Mouse (Mus musculus): Measurements from ENCODE around the gene Gm44790. TPM values are rescaled to one million over a fixed set of nuclear protein-coding genes. Genes with fewer than 3 reads are reported as not detected.
"Not testable (repeated sequence)": the region's sequence is repeated elsewhere in the genome, so short reads cannot be mapped to it uniquely, and the experiment has no call there.

Gene Gm44790
- polyA plus RNA-seq, 1 experiment from 2014 or later: 0.95 TPM

DNA sequence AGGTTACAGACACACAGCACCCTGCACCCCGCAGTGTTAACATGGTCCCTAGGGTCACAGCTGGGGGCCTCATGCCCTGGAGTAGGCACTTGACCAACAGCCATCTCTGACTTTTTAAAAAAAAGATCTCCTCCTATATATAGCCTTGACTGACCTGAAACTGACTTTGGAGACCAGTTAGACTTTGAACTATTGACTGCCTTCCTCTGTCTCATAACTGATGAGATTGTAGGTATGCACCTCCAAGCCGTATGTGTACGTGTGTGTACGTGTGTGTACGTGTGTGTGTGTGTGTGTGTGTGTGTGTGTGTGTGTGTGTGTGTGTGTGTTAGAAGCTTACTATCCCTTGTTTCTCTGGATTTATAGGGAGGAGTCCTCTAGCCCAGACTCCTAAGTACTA is 55.4 kb downstream of the Gm44790 start:
- H3K9me3 ChIP-seq (ENCODE audit: control insufficient read depth, low read length): no peaks in the 10 kb centered on the region
- 90% methylated on average over 5 of the region's 5 CpGs for WGBS
- no peak overlapping the region for H3K4me2 ChIP-seq (ENCODE audit: low read depth, severe bottlenecking)
- H3K4me1 ChIP-seq (ENCODE audit: control insufficient read depth, insufficient read depth, low read length): peaks cover 20% of the 10 kb centered on the region
- no peak for ATAC-seq (ENCODE audit: insufficient number of reproducible peaks, low FRiP score, low TSS enrichment, low read depth)
- H3K4me3 ChIP-seq (ENCODE audit: low read depth, low read length): no peak overlapping the region
- H3K36me3 ChIP-seq (ENCODE audit: control insufficient read depth, insufficient read depth, low read length): no peaks in the 10 kb centered on the region
- no peak overlapping the region for H3K9ac ChIP-seq (ENCODE audit: low read length)
- H3K27ac ChIP-seq (replicated peaks; ENCODE audit: low read depth, low read length): no peak overlapping the region
- DNase-seq (ENCODE audit: low spot score): no peak
- H3K27me3 ChIP-seq (ENCODE audit: control insufficient read depth, insufficient read depth, low read length): no peaks in the 10 kb centered on the region

DNA sequence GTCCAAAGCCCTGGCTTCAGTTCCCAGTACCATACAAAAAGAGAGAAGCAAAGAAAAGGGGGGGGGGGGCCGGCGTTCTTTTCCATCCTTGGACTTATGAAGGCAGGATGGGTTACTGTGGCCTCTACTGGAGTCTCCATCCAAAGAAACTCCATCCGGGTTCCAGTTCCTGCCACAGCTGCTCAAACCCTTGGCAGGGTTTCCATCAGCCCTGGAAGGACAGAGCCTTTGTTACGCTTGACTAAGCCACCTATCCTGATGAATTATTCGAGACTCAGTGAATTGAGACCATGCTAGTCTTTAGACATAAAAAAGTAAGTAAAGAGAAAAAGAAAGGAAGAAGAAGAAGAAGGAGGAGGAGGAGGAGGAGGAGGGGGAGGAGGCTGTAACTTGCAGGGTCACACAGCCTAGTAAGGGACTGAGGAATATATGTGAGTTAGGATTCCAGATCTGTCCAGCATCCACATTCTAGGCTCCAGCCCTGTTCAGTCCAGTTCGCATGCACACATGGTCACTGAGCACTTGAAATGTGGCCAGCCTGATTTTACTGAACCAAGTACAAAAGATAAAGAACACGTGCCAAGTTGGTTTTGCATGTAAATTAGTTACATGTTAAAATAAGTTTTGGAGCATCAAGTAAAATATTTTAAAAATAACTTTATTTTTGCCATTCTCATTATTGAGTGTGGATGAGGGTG is 59.6 kb downstream of the Gm44790 start:
- H3K36me3 ChIP-seq (ENCODE audit: control insufficient read depth, insufficient read depth, low read length): no peaks in the 10 kb centered on the region
- ATAC-seq (ENCODE audit: insufficient number of reproducible peaks, low FRiP score, low TSS enrichment, low read depth) (no peak), DNase-seq (ENCODE audit: low spot score) (no peak)
- no peaks in the 10 kb centered on the region for H3K27me3 ChIP-seq (ENCODE audit: control insufficient read depth, insufficient read depth, low read length)
- no peak overlapping the region for H3K9ac ChIP-seq (ENCODE audit: low read length)
- 90% methylated on average over 7 of the region's 7 CpGs for WGBS
- H3K9me3 ChIP-seq (ENCODE audit: control insufficient read depth, low read length): no peaks in the 10 kb centered on the region
- H3K27ac ChIP-seq (replicated peaks; ENCODE audit: low read depth, low read length): no peak overlapping the region
- peaks cover 8% of the 10 kb centered on the region; the same call in 1 of the 2 replicates for H3K4me1 ChIP-seq (ENCODE audit: control insufficient read depth, insufficient read depth, low read length)
- no peak overlapping the region for H3K4me2 ChIP-seq (ENCODE audit: low read depth, severe bottlenecking)
- H3K4me3 ChIP-seq (ENCODE audit: low read depth, low read length): no peak overlapping the region

DNA sequence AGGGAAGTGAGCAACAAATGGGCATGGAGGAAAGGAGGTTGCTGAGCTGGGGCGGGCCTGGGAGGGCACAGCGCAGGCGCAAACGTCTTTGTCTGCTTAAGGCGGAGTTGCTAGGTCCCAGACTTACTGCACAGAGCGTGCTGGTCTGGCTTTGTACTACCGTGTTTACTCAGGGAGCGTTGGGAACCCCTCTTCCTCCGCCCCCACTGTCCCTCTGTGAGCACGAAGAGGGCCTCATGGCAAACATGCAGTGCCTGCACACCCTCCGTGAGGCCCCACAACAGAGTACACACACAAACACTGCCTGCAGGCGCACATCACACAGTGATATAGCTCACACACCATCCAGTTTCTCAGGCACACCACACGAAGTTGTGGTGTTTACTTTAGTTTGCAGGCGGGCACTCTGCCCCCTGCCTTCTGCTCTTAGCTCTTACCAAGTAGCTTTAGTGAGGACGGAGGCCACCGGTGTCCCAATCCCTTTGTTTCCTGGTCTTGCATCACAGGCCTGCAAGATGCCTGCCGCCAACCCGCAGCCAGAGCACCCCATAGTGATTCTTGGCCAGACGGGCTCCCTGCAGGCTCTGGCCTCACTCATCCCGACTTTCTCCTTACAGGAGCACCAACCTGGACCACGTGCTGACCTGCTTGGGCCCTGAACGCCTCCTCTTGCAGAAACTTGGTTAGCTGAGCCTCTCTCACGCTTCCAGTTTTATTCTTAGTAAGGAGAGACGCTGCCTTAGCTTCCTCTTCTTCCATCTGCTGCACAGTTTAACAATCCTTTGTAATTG is 61.1 kb downstream of the Gm44790 start:
- WGBS: 14% methylated on average over 24 of the region's 24 CpGs
- Histone ChIP-seq H3K4me2 (ENCODE audit: low read depth, severe bottlenecking) (peak overlapping the region; percentile 10; the same call in 1 of the 2 replicates), H3K36me3 (ENCODE audit: control insufficient read depth, insufficient read depth, low read length) (no peaks in the 10 kb centered on the region), H3K27ac (replicated peaks; ENCODE audit: low read depth, low read length) (peak overlapping the region; percentile 91), H3K27me3 (ENCODE audit: control insufficient read depth, insufficient read depth, low read length) (no peaks in the 10 kb centered on the region), H3K4me3 (ENCODE audit: low read depth, low read length) (no peak overlapping the region), H3K9ac (ENCODE audit: low read length) (peak overlapping the region; percentile 66), H3K9me3 (ENCODE audit: control insufficient read depth, low read length) (no peaks in the 10 kb centered on the region), H3K4me1 (ENCODE audit: control insufficient read depth, insufficient read depth, low read length) (peaks cover 8% of the 10 kb centered on the region; the same call in 1 of the 2 replicates)
- ATAC-seq (ENCODE audit: insufficient number of reproducible peaks, low FRiP score, low TSS enrichment, low read depth) (peak; percentile 83), DNase-seq (ENCODE audit: low spot score) (peak; percentile 79)

DNA sequence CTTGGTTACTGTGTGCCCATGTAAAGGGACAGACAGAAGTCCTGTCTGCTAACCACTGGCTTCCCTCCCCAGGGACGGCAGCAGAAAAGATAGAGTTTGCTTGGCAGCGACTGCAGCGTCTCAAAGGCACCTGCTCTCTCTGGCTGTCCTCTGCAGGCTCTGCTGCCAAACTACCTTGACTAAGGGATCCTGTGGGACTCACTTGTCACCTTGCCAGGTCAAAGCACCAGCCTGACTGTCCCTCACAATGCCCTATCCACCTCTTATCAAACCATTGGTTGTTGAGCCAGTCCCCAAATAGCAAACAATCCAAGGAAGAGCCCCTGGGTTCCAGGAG is 61.7 kb downstream of the Gm44790 start:
- Histone ChIP-seq H3K27ac (replicated peaks; ENCODE audit: low read depth, low read length) (peak overlapping the region; percentile 91), H3K9ac (ENCODE audit: low read length) (peak overlapping the region; percentile 66), H3K4me2 (ENCODE audit: low read depth, severe bottlenecking) (no peak overlapping the region), H3K27me3 (ENCODE audit: control insufficient read depth, insufficient read depth, low read length) (no peaks in the 10 kb centered on the region), H3K4me3 (ENCODE audit: low read depth, low read length) (no peak overlapping the region), H3K9me3 (ENCODE audit: control insufficient read depth, low read length) (no peaks in the 10 kb centered on the region), H3K36me3 (ENCODE audit: control insufficient read depth, insufficient read depth, low read length) (no peaks in the 10 kb centered on the region), H3K4me1 (ENCODE audit: control insufficient read depth, insufficient read depth, low read length) (peaks cover 8% of the 10 kb centered on the region; the same call in 1 of the 2 replicates)
- ATAC-seq (ENCODE audit: insufficient number of reproducible peaks, low FRiP score, low TSS enrichment, low read depth): no peak
- no peak for DNase-seq (ENCODE audit: low spot score)
- WGBS: 61% methylated on average over 3 of the region's 3 CpGs

DNA sequence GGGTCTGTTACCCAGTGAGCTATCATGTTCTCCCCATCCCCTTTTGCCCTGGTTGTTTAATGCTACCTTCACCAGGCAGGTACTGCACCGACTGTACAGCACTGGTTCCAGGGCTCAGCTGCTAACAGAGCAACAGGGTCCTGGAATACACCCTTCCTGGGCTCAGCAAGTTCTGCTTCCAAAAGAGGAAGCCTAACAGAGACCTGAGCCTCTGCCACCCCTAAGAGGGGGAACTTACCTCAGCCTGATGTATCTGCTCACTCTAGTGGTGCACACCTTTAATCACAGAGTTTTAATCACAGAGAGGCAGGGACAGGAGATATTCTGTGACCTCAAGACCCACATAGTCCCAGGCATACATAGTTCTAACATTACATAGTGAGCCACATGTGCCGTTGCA is 63.5 kb downstream of the Gm44790 start:
- Histone ChIP-seq H3K4me3 (ENCODE audit: low read depth, low read length) (no peak overlapping the region), H3K27ac (replicated peaks; ENCODE audit: low read depth, low read length) (no peak overlapping the region), H3K27me3 (ENCODE audit: control insufficient read depth, insufficient read depth, low read length) (no peaks in the 10 kb centered on the region), H3K4me1 (ENCODE audit: control insufficient read depth, insufficient read depth, low read length) (peaks cover 12% of the 10 kb centered on the region), H3K9ac (ENCODE audit: low read length) (no peak overlapping the region), H3K4me2 (ENCODE audit: low read depth, severe bottlenecking) (no peak overlapping the region), H3K36me3 (ENCODE audit: control insufficient read depth, insufficient read depth, low read length) (no peaks in the 10 kb centered on the region), H3K9me3 (ENCODE audit: control insufficient read depth, low read length) (no peaks in the 10 kb centered on the region)
- ATAC-seq (ENCODE audit: insufficient number of reproducible peaks, low FRiP score, low TSS enrichment, low read depth) (no peak), DNase-seq (ENCODE audit: low spot score) (no peak)
- WGBS: 96% methylated on average over 2 of the region's 2 CpGs

DNA sequence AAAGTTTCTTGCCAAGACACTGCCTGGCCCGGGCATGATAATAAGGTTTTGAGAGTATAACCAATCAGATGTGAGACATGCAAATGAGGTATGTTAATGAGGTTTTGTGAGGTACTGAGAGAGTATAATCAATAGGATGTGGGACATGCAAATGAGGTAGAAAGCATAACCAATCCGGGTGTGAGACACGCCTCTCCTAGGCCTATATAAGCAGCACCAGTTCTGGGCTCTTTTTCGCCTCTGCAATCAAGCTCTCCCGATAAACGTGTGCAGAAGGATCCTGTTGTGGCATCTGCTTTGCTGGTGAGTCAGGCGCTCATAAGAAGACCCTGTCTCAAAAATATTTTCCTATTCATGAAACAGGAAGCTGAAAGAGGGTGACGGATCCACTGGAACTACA is 64.0 kb downstream of the Gm44790 start:
- ATAC-seq (ENCODE audit: insufficient number of reproducible peaks, low FRiP score, low TSS enrichment, low read depth); H3K9ac ChIP-seq (ENCODE audit: low read length); H3K36me3 ChIP-seq (ENCODE audit: control insufficient read depth, insufficient read depth, low read length); DNase-seq (ENCODE audit: low spot score); H3K27me3 ChIP-seq (ENCODE audit: control insufficient read depth, insufficient read depth, low read length); H3K4me3 ChIP-seq (ENCODE audit: low read depth, low read length); H3K4me2 ChIP-seq (ENCODE audit: low read depth, severe bottlenecking); H3K27ac ChIP-seq (replicated peaks; ENCODE audit: low read depth, low read length); H3K9me3 ChIP-seq (ENCODE audit: control insufficient read depth, low read length): not testable (repeated sequence)
- H3K4me1 ChIP-seq (ENCODE audit: control insufficient read depth, insufficient read depth, low read length): peaks cover 12% of the 10 kb centered on the region
- WGBS: 93% methylated on average over 8 of the region's 8 CpGs

DNA sequence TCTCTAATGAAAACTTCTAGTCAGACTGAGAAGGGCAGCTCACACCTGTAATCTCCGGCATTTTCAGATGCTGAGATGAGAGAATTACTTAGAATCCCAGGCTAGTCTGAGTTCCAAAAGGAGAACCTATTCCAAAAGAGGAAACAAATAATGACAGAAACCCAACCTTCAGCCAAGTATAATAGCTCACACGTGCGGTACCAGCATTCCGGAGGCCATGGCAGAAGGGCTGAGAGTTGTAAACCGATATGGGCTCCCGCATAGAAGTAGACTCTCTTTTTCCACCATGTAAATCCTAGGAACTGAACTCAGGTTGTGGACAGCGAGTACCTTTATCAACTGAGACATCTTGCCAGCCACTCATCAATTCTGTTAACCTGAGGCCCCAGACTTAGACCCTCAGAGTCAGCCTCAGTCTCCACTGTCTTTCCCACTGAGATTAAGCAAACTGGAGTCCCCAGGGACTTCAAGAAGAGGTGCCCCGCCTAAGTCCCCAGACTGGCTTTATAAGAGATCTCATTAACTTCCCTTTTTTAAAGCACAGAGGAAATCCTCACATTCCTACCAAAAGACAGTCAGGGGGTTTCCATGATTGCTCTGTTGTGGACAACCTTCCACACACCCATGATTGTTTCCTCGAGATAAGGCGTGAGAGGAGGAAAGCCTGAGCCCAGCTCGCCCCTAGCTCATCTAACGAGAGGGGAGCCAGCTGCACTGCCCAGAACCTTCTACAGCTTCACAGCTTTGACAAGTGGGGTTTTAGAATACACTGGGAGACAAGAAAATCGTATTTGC is 67.2 kb downstream of the Gm44790 start:
- WGBS: 70% methylated on average over 13 of the region's 13 CpGs
- Histone ChIP-seq H3K36me3 (ENCODE audit: control insufficient read depth, insufficient read depth, low read length) (no peaks in the 10 kb centered on the region), H3K9me3 (ENCODE audit: control insufficient read depth, low read length) (no peaks in the 10 kb centered on the region), H3K27ac (replicated peaks; ENCODE audit: low read depth, low read length) (no peak overlapping the region), H3K4me1 (ENCODE audit: control insufficient read depth, insufficient read depth, low read length) (peaks cover 12% of the 10 kb centered on the region; the same call in 1 of the 2 replicates), H3K4me2 (ENCODE audit: low read depth, severe bottlenecking) (no peak overlapping the region), H3K27me3 (ENCODE audit: control insufficient read depth, insufficient read depth, low read length) (no peaks in the 10 kb centered on the region), H3K9ac (ENCODE audit: low read length) (no peak overlapping the region), H3K4me3 (ENCODE audit: low read depth, low read length) (no peak overlapping the region)
- ATAC-seq (ENCODE audit: insufficient number of reproducible peaks, low FRiP score, low TSS enrichment, low read depth): no peak
- DNase-seq (ENCODE audit: low spot score): no peak

DNA sequence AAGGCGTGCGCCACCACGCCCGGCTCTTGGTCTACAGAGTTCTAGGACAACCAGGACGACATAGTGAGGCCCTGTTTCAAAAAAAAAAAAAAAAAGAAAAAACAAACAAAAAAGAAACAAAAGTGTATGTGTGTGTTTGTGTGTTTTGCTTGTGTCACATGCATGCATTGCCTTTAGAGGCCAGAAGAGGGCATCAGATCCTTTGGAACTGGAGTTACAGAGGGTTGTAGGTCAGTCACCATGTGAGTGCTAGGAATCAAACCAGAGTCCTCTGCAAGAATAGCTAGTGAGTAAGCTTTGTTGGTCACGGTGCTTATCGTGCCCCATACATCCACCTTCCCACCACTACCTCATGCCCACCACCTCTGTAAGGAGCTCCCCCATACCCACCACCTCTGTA is 68.3 kb downstream of the Gm44790 start:
- H3K9me3 ChIP-seq (ENCODE audit: control insufficient read depth, low read length): no peaks in the 10 kb centered on the region
- no peak overlapping the region for H3K27ac ChIP-seq (replicated peaks; ENCODE audit: low read depth, low read length)
- no peak for DNase-seq (ENCODE audit: low spot score)

More for the DNA sequence above, 68.3 kb downstream of the Gm44790 start:
- no peak overlapping the region for H3K4me2 ChIP-seq (ENCODE audit: low read depth, severe bottlenecking)
- ATAC-seq (ENCODE audit: insufficient number of reproducible peaks, low FRiP score, low TSS enrichment, low read depth): no peak
- no peak overlapping the region for H3K9ac ChIP-seq (ENCODE audit: low read length)
- 91% methylated on average over 7 of the region's 7 CpGs for WGBS
- no peaks in the 10 kb centered on the region for H3K27me3 ChIP-seq (ENCODE audit: control insufficient read depth, insufficient read depth, low read length)
- peaks cover 12% of the 10 kb centered on the region; the same call in 1 of the 2 replicates for H3K4me1 ChIP-seq (ENCODE audit: control insufficient read depth, insufficient read depth, low read length)
- H3K4me3 ChIP-seq (ENCODE audit: low read depth, low read length): no peak overlapping the region
- no peaks in the 10 kb centered on the region for H3K36me3 ChIP-seq (ENCODE audit: control insufficient read depth, insufficient read depth, low read length)

All from limb, embryonic 11.5 days (tissue).